Mouse (Mus musculus) natural killer cell, adult 2 months (primary cell): ENCODE measurements at regions not wholly inside any gene's neighbourhood (a gene's known extent, or its start where the extent isn't known, plus 50 kb on each side); places are given as distances from the start of the nearest gene placed in this dataset.
A peak's percentile ranks its signal among the peaks of the same experiment; 100 is the strongest.

ENCODE experiments used
- DNase-seq, 2 experiments: peaks; one replicate each; pipeline ENCODE4 v3.0.0; 2022; ENCODE audit warnings: low spot score in 2 of 2

DNA sequence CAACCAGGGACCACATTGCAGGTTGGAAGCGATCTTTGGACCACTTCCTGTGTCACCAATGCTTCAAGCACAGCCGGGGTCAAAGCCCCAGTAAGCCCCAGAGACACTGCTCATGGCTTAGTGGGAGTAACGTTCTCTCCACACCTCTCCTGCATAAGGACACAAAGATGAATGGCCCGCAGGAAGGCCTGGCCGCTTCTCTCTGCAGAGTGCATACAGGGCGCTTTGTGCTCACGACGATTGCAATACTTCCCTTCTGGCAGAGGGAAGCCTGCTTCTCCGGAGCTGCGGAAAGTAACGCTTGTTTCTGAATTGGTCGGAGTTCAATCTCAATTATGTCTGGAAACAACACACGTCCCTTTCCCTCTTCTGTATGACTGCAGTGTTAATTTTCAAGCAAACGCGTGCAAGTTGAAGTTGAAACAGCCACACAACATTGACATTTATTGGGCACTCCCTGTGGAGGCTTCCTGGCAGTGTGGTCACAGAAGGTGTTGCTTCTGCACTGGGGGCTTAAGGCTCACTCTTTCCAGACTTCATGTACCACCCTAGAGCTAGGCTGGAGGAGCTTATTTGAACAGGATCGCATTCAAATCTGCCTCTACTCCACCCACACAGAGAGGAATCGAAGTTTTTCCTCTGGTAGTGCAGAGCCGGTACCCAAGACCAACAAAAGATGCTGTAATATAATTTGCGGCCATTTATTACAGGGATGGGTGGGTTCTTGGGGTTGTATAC, 168.4 kb downstream of the Ndfip2 start:
- DNase-seq: no peak

GRCm38 (mm10) chr14:105417967-105418366, 159.6 kb downstream of the Ndfip2 start:
- no peak for DNase-seq

GRCm38 (mm10) chr14:105417458-105417960, 159.1 kb downstream of the Ndfip2 start:
- no peak for DNase-seq

- no peak for DNase-seq
Observed at GRCm38 (mm10) chr14:105416964-105417363, 158.6 kb downstream of the Ndfip2 start.

- DNase-seq: no peak
Observed at GRCm38 (mm10) chr14:105404662-105405061, 146.3 kb downstream of the Ndfip2 start.

- no peak for DNase-seq
Observed at GRCm38 (mm10) chr14:105404241-105404640, 145.9 kb downstream of the Ndfip2 start.

DNA sequence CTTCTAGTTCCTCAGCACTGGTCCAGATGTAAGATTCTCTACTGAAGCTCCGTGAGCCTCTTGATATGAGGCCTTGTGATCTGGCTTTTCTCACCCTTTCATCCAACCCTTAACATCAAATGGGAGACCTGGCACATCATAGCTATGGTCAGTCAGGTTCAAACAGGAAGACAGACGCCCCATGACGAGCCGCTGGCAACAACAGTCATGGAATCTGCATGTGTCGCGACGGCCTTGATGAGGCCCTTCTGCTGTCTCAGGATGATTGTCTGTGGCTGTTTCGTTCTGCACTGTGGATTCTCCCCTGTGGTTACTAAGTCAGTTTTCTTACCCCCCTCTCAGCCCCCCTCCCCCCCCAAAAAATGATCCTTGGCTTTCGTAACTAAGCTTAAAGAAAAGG, 144.9 kb downstream of the Ndfip2 start:
- DNase-seq: no peak

DNA sequence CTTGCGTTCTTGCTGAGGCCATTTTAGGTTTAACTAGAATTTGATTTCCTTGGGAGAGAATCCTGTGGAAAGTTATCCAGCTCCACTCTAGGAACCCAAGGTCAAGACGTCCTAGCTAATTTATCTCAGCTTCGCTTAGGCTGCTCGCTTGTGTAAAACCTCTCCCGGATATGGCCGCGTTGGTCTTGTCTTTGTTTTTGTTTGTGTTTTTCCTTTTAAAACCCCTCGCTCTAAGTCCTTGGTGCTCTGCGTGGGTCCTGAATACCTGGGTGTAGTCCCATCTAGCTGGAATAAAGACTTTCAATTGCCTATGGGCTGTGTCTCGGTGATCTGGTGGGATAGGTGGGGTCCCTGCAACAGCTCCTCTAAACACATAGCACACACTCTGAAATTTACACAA, 144.2 kb downstream of the Ndfip2 start:
- DNase-seq: no peak

DNA sequence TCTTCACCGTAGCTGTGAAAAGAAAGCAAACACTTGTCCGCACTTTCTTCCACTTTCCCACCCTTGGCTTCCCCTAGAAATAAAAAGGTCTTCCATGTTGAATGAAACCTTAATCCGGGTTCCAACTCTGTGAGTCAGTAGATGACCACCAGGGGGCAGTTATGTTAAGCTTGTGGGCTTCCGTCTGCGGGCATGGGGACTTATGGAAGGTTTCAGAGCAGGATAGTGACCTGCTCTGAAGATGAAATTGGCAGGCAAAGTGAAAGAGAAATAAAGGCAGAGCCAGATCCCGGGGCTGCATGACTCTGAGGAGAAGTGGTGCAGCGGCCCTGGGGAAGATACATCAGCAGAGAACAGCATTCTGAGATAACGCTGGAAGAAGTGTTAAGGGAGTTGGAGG, 139.1 kb downstream of the Ndfip2 start:
- peak; percentile 50 to 57 for DNase-seq

DNA sequence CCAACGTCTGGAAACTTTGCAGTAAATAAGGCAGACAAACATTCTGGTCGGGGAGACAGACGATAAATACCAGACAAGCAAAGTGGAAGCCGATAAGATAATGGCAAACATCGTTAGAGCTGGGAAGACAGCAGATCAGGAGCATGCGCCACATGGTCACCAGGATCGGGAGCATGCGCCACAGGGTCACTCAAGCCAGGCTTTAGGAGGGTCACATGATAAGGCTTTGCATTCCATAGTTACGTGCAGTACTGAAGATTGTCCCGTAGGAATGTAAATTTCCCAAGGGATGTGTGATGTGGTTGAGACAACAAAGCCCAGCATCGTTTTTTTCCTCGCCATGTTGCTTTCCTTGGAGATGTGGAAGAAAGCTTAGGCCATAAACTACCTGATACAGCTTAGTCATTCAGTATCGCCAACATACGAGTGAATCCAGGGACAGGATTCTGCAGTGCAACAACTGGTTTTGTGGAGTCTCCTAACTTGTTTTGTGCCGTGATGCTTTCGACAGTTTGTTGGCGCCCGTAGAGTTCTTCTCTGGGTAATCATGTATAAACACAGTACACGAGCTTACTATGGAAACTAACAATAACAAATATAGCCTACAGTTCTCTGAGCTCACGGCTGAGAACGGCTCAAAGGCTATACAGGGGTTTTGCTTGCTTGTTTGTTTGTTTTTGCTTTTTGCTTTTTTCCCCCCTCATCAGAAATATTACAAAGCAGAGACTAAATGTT, 133.9 kb downstream of the Ndfip2 start:
- no peak for DNase-seq

DNA sequence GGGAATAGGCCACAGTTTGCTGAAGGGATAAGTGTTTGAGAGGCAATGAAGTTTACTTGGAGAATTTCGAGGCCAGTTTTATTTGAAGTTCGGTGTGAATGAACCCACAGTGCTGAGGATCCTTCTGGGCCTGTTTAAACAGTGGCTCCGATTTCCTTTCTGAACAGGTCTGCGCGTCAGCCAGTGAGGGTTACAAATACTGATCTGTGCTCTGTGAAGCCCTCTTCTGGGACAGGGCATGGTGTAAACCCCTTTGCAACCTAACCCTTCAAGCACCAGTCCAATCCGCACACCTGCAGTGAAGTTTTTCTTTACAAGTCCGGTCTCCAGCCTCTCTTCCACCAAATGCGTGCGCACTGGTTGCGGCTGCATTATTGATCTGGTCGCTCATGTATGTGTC, 133.1 kb downstream of the Ndfip2 start:
- DNase-seq: no peak

GRCm38 (mm10) chr14:105385119-105385518, 126.7 kb downstream of the Ndfip2 start:
- no peak for DNase-seq

GRCm38 (mm10) chr14:105383382-105383781, 125.0 kb downstream of the Ndfip2 start:
- DNase-seq: no peak

DNA sequence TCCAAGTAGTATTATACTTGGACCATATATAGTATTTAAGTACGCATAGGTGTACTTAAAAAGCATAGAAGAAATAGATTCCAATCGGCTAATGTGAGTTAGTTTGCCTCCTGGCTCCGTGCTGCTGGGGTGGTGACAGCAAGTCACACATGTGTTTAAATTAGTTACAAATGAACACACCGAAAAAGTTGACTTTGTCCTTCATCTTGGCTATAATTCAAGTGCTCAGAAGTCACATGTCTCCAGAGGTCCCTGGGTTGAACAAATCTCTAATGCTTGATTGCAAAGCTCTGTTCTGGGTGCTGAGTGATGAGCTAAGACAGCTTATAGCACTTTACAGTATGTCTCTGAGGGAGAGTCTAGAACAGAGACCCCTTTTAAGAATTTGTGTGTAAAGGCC, 121.7 kb downstream of the Ndfip2 start:
- no peak for DNase-seq

- DNase-seq: no peak
Observed at GRCm38 (mm10) chr14:105377770-105378169, 119.4 kb downstream of the Ndfip2 start.

DNA sequence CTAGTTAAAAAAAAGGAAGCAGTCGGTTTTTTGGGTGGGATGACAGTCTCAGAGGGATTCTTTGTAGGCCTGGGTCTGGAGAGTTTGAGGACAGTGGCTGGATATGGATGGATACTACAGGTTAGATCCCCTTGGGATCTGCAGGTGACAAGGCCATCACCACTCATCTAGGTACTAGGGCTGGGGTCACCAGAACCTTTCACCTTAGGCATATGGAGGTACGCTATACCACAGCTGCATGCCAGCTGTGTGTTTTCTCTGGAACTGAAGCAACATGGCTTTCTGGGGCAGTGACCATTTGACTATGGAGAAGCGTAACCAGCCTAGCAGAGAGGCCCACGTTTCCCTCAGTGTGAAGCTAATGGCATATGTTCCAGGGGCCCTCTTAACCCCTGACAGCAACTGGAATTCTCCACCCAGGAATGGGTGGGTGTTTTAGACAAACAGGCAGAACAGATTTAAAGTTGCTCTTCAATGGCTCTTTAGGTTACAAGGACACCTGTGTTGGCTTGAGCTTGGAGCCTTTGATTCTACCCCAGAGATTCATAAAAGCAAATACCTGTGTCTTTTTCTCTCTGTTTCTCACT, 118.8 kb downstream of the Ndfip2 start:
- no peak for DNase-seq

GRCm38 (mm10) chr14:105369637-105370435, 111.5 kb downstream of the Ndfip2 start:
- no peak for DNase-seq

DNA sequence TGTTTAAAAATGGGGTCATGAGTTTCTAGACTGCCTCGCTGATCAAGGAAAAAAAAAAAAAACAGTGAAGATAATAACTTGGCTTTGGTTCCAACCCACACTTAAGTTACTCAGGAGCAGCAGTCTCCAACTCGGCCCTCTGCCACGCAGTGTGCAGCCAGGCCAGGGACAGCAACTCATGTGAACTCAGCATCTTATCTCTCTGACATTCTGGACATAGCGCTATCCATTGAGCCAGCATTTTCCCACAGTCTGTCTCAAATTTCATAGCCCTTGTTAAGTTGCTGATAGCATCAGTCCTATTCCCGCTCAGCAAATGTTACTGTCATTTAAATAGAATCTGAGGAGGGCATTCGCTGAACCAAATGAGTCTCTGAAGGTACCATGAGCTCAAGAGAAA, 102.2 kb downstream of the Ndfip2 start:
- DNase-seq: no peak

DNA sequence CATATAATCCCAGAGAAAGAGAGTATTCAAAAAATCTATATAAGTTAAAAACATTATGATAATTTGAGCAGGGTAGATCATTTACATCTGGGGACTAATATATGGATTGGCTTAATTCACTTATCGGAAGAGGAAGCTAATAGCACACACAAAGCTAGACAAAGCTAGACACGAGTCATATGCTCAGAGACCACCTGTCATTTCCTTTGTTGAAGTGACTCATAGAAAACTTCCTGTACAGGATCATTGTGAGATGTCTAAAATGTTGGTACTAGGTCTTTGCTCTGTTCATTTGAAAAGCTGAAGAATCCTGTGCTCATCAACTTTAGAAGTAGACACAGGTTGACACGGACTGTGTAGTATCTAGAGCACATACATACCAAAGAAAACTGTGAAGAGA, 101.5 kb downstream of the Ndfip2 start:
- peak in 1 of 2 experiments; percentile 1 for DNase-seq
